Mouse (Mus musculus): ENCODE results near the gene Nudt13. TPM values are rescaled to one million over a fixed set of nuclear protein-coding genes. Genes with fewer than 3 reads are reported as not detected.
"Not testable (repeated sequence)": the region's sequence is repeated elsewhere in the genome, so short reads cannot be mapped to it uniquely, and the experiment has no call there.

Nudt13 gene
- polyA plus RNA-seq, 1 experiment = 4.9 TPM

- H3ac ChIP-seq (ENCODE audit: control insufficient read depth, insufficient read length, low read depth) = no peak overlapping the region
- no peak for TF ChIP-seq USF1 (IDR thresholded peaks at IDR 0.05; ENCODE audit: low read depth)
- no peak for TF ChIP-seq CTCF (IDR thresholded peaks at IDR 0.05; ENCODE audit: control insufficient read depth, insufficient read depth, insufficient read length)
- no peak for TF ChIP-seq MAX (IDR thresholded peaks at IDR 0.05)
- no peak for TF ChIP-seq MYOD1 (IDR thresholded peaks at IDR 0.05; ENCODE audit: control insufficient read depth, insufficient read length, low read depth)
- no peak for TF ChIP-seq CEBPB (IDR thresholded peaks at IDR 0.05; ENCODE audit: low read depth)
- no peak for TF ChIP-seq MYOG (IDR thresholded peaks at IDR 0.05; ENCODE audit: control insufficient read depth, extremely low read depth, insufficient read length)
- TF ChIP-seq FOSL1 (IDR thresholded peaks at IDR 0.05; ENCODE audit: insufficient read depth, low read length, poor library complexity, severe bottlenecking) = no peak
- H3K79me2 ChIP-seq (ENCODE audit: control insufficient read depth, insufficient read depth) = no peaks in the 10 kb centered on the region
- H3K79me3 ChIP-seq (ENCODE audit: low read depth) = no peaks in the 10 kb centered on the region
- H3K27me3 ChIP-seq (ENCODE audit: control insufficient read depth, insufficient read depth, insufficient read length) = no peaks in the 10 kb centered on the region
- no peak overlapping the region for H3K4me3 ChIP-seq (ENCODE audit: insufficient read depth, poor library complexity, severe bottlenecking)
- H3K36me3 ChIP-seq (ENCODE audit: control insufficient read depth, insufficient read depth) = no peaks in the 10 kb centered on the region
Observed at GRCm38 (mm10) chr14:20291391-20291790, 3.1 kb upstream of the Nudt13 start.

GRCm38 (mm10) chr14:20294947-20295346, 450 bp downstream of the Nudt13 start:
- peak overlapping the region; percentile 43 for H3K4me3 ChIP-seq (ENCODE audit: insufficient read depth, poor library complexity, severe bottlenecking)
- H3K79me2 ChIP-seq (ENCODE audit: control insufficient read depth, insufficient read depth) = no peaks in the 10 kb centered on the region
- no peaks in the 10 kb centered on the region for H3K27me3 ChIP-seq (ENCODE audit: control insufficient read depth, insufficient read depth, insufficient read length)
- TF ChIP-seq CEBPB (IDR thresholded peaks at IDR 0.05; ENCODE audit: low read depth) (no peak), CTCF (IDR thresholded peaks at IDR 0.05; ENCODE audit: control insufficient read depth, insufficient read depth, insufficient read length) (no peak), USF1 (IDR thresholded peaks at IDR 0.05; ENCODE audit: low read depth) (no peak), FOSL1 (IDR thresholded peaks at IDR 0.05; ENCODE audit: insufficient read depth, low read length, poor library complexity, severe bottlenecking) (no peak), MYOG (IDR thresholded peaks at IDR 0.05; ENCODE audit: control insufficient read depth, extremely low read depth, insufficient read length) (no peak), MAX (IDR thresholded peaks at IDR 0.05) (no peak), MYOD1 (IDR thresholded peaks at IDR 0.05; ENCODE audit: control insufficient read depth, insufficient read length, low read depth) (no peak)
- no peaks in the 10 kb centered on the region for H3K79me3 ChIP-seq (ENCODE audit: low read depth)
- peak overlapping the region; percentile 12 for H3ac ChIP-seq (ENCODE audit: control insufficient read depth, insufficient read length, low read depth)
- H3K36me3 ChIP-seq (ENCODE audit: control insufficient read depth, insufficient read depth) = no peaks in the 10 kb centered on the region

GRCm38 (mm10) chr14:20297616-20298015, 3.1 kb downstream of the Nudt13 start:
- no peak for TF ChIP-seq CEBPB (IDR thresholded peaks at IDR 0.05; ENCODE audit: low read depth)
- TF ChIP-seq MYOD1 (IDR thresholded peaks at IDR 0.05; ENCODE audit: control insufficient read depth, insufficient read length, low read depth) = no peak
- no peak for TF ChIP-seq MYOG (IDR thresholded peaks at IDR 0.05; ENCODE audit: control insufficient read depth, extremely low read depth, insufficient read length)
- no peak for TF ChIP-seq MAX (IDR thresholded peaks at IDR 0.05)
- Histone ChIP-seq H3K27me3 (ENCODE audit: control insufficient read depth, insufficient read depth, insufficient read length) (no peaks in the 10 kb centered on the region), H3K79me3 (ENCODE audit: low read depth) (no peaks in the 10 kb centered on the region)

GRCm38 (mm10) chr14:20298131-20298530, 3.6 kb downstream of the Nudt13 start:
- Histone ChIP-seq H3K27me3 (ENCODE audit: control insufficient read depth, insufficient read depth, insufficient read length) (no peaks in the 10 kb centered on the region), H3ac (ENCODE audit: control insufficient read depth, insufficient read length, low read depth) (no peak overlapping the region), H3K4me3 (ENCODE audit: insufficient read depth, poor library complexity, severe bottlenecking) (no peak overlapping the region), H3K36me3 (ENCODE audit: control insufficient read depth, insufficient read depth) (no peaks in the 10 kb centered on the region), H3K79me2 (ENCODE audit: control insufficient read depth, insufficient read depth) (no peaks in the 10 kb centered on the region), H3K79me3 (ENCODE audit: low read depth) (no peaks in the 10 kb centered on the region)
- TF ChIP-seq MYOD1 (IDR thresholded peaks at IDR 0.05; ENCODE audit: control insufficient read depth, insufficient read length, low read depth) (no peak), MAX (IDR thresholded peaks at IDR 0.05) (peak; percentile 20), FOSL1 (IDR thresholded peaks at IDR 0.05; ENCODE audit: insufficient read depth, low read length, poor library complexity, severe bottlenecking) (peak; percentile 98), CEBPB (IDR thresholded peaks at IDR 0.05; ENCODE audit: low read depth) (peak; percentile 100)

More at GRCm38 (mm10) chr14:20297616-20298015, 3.1 kb downstream of the Nudt13 start:
- H3ac ChIP-seq (ENCODE audit: control insufficient read depth, insufficient read length, low read depth) = no peak overlapping the region
- H3K79me2 ChIP-seq (ENCODE audit: control insufficient read depth, insufficient read depth) = no peaks in the 10 kb centered on the region
- no peaks in the 10 kb centered on the region for H3K36me3 ChIP-seq (ENCODE audit: control insufficient read depth, insufficient read depth)
- no peak overlapping the region for H3K4me3 ChIP-seq (ENCODE audit: insufficient read depth, poor library complexity, severe bottlenecking)

GRCm38 (mm10) chr14:20305085-20305484, 10.6 kb downstream of the Nudt13 start:
- not testable (repeated sequence) for H3ac ChIP-seq (ENCODE audit: control insufficient read depth, insufficient read length, low read depth); H3K79me3 ChIP-seq (ENCODE audit: low read depth); H3K79me2 ChIP-seq (ENCODE audit: control insufficient read depth, insufficient read depth); H3K4me3 ChIP-seq (ENCODE audit: insufficient read depth, poor library complexity, severe bottlenecking); H3K27me3 ChIP-seq (ENCODE audit: control insufficient read depth, insufficient read depth, insufficient read length); H3K36me3 ChIP-seq (ENCODE audit: control insufficient read depth, insufficient read depth)

GRCm38 (mm10) chr14:20315137-20315536, 20.6 kb downstream of the Nudt13 start:
- Histone ChIP-seq H3K79me3 (ENCODE audit: low read depth) (no peaks in the 10 kb centered on the region), H3K36me3 (ENCODE audit: control insufficient read depth, insufficient read depth) (peaks cover 19% of the 10 kb centered on the region)

More at GRCm38 (mm10) chr14:20315137-20315536, 20.6 kb downstream of the Nudt13 start:
- no peak for TF ChIP-seq FOSL1 (IDR thresholded peaks at IDR 0.05; ENCODE audit: insufficient read depth, low read length, poor library complexity, severe bottlenecking)
- TF ChIP-seq CEBPB (IDR thresholded peaks at IDR 0.05; ENCODE audit: low read depth) = no peak
- no peak for TF ChIP-seq CTCF (IDR thresholded peaks at IDR 0.05; ENCODE audit: control insufficient read depth, insufficient read depth, insufficient read length)
- TF ChIP-seq MAX (IDR thresholded peaks at IDR 0.05) = no peak
- no peak for TF ChIP-seq USF1 (IDR thresholded peaks at IDR 0.05; ENCODE audit: low read depth)
- TF ChIP-seq MYOD1 (IDR thresholded peaks at IDR 0.05; ENCODE audit: control insufficient read depth, insufficient read length, low read depth) = no peak
- no peak for TF ChIP-seq MYOG (IDR thresholded peaks at IDR 0.05; ENCODE audit: control insufficient read depth, extremely low read depth, insufficient read length)
- H3ac ChIP-seq (ENCODE audit: control insufficient read depth, insufficient read length, low read depth) = no peak overlapping the region
- H3K4me3 ChIP-seq (ENCODE audit: insufficient read depth, poor library complexity, severe bottlenecking) = no peak overlapping the region
- H3K27me3 ChIP-seq (ENCODE audit: control insufficient read depth, insufficient read depth, insufficient read length) = no peaks in the 10 kb centered on the region
- H3K79me2 ChIP-seq (ENCODE audit: control insufficient read depth, insufficient read depth) = no peaks in the 10 kb centered on the region
